Mouse (Mus musculus) gastrocnemius, adult 2 months (tissue): ENCODE results near the gene Hjurp. TPM values are rescaled to one million over a fixed set of nuclear protein-coding genes. Genes with fewer than 3 reads are reported as not detected.

Experiments used
- DNase-seq: peaks from one replicate; pipeline ENCODE4 v3.0.0; 2022
- H3K27ac ChIP-seq: fragments of 200-600 bp; 2 replicates; pipeline ENCODE4 v1.8.1; 2022; ENCODE audit warnings: mild to moderate bottlenecking
- H3K4me3 ChIP-seq: fragments of 200-600 bp; 2 replicates; pipeline ENCODE4 v1.8.1; 2022; ENCODE audit warnings: mild to moderate bottlenecking, moderate library complexity
- CTCF ChIP-seq: fragments of 200-600 bp; IDR thresholded peaks from 2 replicates; pipeline ENCODE4 v1.8.1; 2022; ENCODE audit warnings: antibody characterized with exemption, mild to moderate bottlenecking, moderate library complexity
- intact Hi-C: fragments of 180-260 bp; cut with DNase I; formaldehyde crosslinking; loops from one replicate; pipeline ENCODE4 v1.15.1; 2025
- long read RNA-seq, 2 experiments: library from polyadenylated mRNA; stranded (forward); transcript quantifications; one replicate each; pipeline ENCODE4 v2.0.0; 2021
- total RNA-seq, 2 experiments: library from RNA; stranded (reverse); gene quantifications; 2 replicates each; pipeline ENCODE4 v1.2.3; 2021

Hjurp gene
- total RNA-seq, result 1 to 10 TPM; 6.1 to 6.6 TPM
- long read RNA-seq, experiment 1, full-length matches to known transcripts, result 3 of 6 reads
- long read RNA-seq, experiment 1, partial matches to known transcripts, result 0 of 6 reads
- long read RNA-seq, experiment 1, other reads (novel, unspliced or antisense), result 3 of 6 reads
- long read RNA-seq, experiment 2, full-length matches to known transcripts, result 1 of 2 reads
- long read RNA-seq, experiment 2, partial matches to known transcripts, result 0 of 2 reads
- long read RNA-seq, experiment 2, other reads (novel, unspliced or antisense), result 1 of 2 reads

DNA sequence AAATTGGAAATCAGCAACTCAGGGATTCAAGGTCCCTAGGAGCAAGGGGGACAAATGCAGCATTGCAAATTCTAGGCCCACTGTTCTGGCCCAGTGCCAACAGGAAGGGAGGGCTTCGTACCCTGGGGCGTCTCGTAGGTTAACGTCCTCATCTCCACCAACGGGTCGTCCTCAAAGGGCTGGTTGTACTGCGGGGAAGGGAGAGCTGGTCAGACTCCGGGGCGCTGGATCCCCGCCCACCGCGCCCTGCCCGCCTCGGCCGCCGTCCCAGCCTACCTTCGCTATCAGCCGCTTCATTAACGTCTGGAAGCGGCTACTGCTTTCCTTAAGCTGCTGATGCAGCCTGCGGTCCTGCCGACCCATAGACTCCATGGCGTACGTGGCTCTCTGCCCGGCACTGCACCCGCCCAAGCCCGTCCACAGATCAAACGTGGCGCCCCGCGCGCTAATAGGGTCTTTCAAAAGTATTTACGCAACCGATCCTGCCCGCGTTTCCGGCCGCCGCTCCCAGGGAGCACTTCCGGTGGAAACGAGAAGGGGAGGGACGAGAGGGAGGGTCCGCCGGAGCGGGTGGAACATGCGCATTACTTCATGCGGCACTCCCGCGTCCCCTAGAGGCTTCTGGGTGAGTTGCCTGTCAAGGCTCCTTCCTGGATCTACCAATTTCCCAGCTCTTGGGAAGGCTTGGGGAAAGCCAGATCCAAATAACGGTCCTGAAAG lies at the start of gene Hjurp, which contains the start of gene Trpm8:
Gene Hjurp (minus strand): TSS at position 536 of the 720 bp plus-strand sequence.
Gene Trpm8 (plus strand): TSS at position 564 of the 720 bp plus-strand sequence.
- TF ChIP-seq CTCF, result no peak; the same call in 1 of the 2 replicates
- intact Hi-C loops, result no loop called here
- H3K27ac ChIP-seq, result peak within 1 kb of the TSS; percentile 77
- H3K4me3 ChIP-seq, result peak within 1 kb of the TSS; percentile 64
- DNase-seq, result peak; percentile 100

DNA sequence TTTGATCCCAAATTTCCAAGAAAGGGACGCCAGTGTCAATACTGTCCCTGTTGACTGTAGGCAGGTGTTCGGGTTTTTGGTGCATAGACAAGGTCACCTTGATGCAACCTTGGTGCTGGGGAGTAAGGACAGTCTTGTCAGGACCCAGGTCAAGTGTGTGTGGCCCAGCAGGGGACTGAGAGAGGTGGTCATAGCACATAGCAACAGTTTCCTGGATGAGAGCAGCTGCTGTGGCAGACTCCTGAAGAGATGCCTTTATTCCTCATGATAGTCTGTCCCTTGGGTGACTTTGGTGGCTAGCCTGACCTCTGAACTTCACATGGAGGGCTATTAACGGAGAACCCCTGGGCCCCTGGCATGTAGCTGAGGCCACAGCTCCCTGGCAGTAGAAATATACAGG lies 45.7 kb upstream of the Hjurp start:
- H3K4me3 ChIP-seq, result no peak overlapping the region
- TF ChIP-seq CTCF, result no peak
- intact Hi-C loops, result no loop called here
- no peak overlapping the region for H3K27ac ChIP-seq
- no peak for DNase-seq

DNA sequence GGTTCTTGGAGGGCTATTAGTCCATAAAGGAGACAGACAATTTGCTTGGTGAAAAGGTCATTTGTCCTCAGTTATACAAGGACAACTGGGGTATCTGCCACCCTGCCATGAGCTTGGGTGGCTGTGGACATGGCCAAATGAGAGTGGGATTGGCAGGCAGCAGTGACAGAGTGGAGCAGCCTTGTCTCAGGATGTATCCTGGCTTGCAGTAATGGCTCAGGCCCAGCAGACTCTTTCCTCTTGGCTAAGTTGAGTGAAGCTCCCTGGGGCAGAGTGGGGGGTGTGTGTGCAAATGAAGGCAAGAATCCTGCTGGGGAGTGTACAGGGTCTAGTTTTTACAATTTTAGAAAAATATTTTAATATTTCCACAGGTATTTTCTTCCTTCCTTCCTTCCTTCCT lies 44.7 kb upstream of the Hjurp start:
- no peak overlapping the region for H3K4me3 ChIP-seq
- intact Hi-C loops, result no loop called here
- no peak overlapping the region for H3K27ac ChIP-seq
- DNase-seq, result peak; percentile 38
- TF ChIP-seq CTCF, result no peak

DNA sequence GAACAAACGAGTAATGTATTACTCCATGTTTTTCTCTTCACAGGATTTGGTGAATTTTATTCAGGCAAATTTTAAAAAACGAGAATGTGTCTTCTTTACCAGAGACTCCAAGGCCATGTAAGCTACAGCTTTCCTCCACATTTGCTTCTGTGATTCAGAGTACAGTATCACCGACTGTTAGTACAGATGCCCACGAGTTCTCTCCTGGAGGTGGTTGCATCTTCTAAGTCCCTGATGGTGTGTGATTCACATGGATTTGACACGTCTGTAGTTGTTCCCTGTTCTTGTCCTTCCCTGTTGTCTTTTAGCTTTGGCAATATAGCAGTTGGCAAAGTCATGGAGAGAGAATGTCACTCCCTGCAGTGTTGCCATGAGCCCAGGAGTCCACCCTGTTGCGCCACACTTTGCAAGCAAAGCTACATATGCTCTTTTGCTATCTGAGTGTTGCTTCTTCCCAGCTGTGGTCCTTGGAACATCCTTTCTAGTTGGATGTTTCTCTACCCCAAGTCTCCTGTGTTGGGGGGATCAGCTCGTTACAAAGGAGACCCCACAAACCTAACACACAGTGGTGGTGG lies 43.5 kb upstream of the Hjurp start:
- TF ChIP-seq CTCF, result no peak
- Histone ChIP-seq H3K27ac (no peak overlapping the region), H3K4me3 (no peak overlapping the region)
- intact Hi-C loops, result no loop called here
- peak; percentile 40 for DNase-seq

DNA sequence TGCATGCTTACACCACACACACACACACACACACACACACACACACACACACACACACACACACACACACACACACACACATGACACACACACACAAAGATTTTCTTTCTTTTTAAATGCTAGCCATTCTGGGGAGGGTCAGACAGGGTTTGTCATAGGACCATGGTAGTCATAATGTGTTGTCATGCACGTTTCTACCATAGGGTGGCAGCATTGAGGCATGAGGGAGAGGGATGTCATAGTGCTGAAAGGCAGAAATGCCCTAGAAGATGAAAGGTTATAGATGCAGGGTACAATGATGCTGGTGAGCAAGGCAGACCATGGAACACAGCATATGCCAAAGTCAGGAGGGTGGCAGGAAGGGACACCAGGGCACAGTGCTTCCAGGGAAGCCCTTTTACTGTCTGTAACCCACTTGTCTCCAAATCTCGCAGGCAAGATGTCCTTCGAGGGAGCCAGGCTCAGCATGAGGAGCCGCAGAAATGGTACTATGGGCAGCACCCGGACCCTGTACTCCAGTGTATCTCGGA lies 41.2 kb upstream of the Hjurp start:
- intact Hi-C loops, result no loop called here
- no peak overlapping the region for H3K27ac ChIP-seq
- DNase-seq, result no peak
- no peak overlapping the region for H3K4me3 ChIP-seq
- peak; percentile 60 for TF ChIP-seq CTCF

DNA sequence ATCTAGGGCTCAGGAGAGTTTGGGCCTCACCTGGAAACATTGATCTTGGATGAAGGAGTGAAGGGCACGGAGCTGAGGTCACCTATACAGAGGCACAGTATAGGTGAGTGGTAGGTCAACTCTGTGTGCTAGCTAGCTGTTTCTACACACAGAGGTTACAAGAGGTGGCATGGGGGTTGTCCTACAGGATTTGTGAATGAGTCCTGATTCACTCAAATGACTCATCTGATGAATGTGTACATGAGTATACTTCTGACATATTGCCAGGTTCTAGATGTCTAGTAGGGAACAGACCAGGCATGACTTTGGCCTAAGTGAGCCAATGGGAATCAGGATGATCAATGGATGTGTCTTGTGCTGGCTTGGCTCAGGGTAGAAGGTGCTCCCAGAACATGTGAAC lies 39.8 kb upstream of the Hjurp start:
- no peak for TF ChIP-seq CTCF
- intact Hi-C loops, result no loop called here

DNA sequence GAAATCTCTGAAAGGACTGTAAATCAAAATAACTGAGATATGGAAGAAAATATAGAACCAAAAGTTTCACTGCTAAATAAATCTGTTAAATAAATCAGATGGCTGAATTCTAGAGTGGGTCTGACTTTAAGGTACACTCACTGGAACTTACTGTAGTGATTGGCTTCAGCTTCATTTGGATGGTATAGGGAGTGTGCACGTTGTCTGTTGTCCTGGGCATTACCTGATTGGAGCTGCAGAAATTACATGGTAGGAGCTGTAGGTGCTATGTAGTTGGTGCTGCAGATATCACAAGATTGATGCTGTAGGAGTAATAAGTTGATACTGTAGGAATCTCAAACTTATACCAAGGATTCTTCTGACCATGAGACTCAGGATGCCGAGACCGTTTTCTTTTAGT lies 32.9 kb upstream of the Hjurp start:
- intact Hi-C loops, result no loop called here
- no peak overlapping the region for H3K4me3 ChIP-seq
- no peak for TF ChIP-seq CTCF
- no peak overlapping the region for H3K27ac ChIP-seq
- no peak for DNase-seq

More for the DNA sequence above, 39.8 kb upstream of the Hjurp start:
- Histone ChIP-seq H3K27ac (no peak overlapping the region), H3K4me3 (no peak overlapping the region)
- DNase-seq, result no peak

DNA sequence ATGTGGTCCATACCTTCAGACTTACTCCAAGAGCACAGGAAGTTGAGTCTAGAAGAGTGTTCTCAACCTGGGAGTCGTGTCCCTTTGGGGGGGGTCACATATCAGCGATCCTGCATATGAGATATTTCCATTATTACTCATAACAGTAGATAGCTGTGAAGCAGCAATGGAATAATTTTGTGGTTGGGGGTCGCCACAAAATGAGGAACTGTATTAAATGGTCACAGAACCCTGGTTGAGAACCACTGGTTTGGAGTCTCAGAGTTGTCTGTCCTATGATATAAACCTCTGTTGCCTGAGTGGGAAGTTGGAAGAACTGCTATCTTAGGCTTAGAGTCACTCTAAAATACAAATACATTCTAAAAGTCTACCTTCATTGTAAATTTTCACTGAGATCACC lies 32.5 kb upstream of the Hjurp start:
- no peak overlapping the region for H3K4me3 ChIP-seq
- no peak overlapping the region for H3K27ac ChIP-seq
- no peak for DNase-seq
- TF ChIP-seq CTCF, result no peak
- intact Hi-C loops, result no loop called here

DNA sequence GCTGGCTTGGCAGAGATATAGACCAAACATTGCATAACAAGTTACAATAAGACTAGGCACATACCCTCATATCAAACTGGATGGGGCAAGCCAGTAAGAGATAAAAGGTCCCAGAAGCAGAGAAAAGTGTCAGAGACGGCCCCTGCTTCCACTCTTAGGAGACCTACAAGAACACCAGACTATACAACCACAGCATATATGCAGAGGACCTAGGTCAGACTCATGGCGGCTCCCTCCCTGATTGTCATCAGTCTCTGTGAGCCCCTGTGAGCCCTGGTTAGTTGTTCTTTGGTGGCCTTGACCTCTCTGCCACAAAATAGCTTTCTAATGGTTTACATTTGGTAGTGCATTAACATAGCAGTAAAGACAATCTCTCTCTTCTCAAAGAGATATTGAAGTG lies 31.6 kb upstream of the Hjurp start:
- no peak for DNase-seq
- no peak for TF ChIP-seq CTCF
- intact Hi-C loops, result no loop called here
- H3K4me3 ChIP-seq, result no peak overlapping the region
- H3K27ac ChIP-seq, result no peak overlapping the region

DNA sequence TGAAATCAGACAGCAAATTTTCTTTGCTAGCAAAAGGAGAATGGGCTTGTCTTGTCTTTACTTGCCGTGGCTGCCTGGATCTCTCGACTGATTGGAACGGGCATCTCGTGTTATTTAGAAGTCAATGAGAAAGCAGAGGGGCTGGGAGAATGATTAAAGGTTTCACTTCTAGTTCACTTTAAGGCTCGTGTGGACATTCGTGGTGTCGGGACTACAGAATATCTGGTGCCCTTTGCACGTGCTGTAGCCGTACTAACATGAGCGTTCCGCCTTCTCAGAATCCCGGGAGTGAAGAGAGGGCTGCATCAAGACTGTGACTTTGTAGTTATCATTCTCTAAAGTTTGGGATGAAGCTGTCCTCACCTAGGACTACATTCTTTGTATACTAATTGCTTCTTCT lies 29.7 kb upstream of the Hjurp start:
- Histone ChIP-seq H3K4me3 (no peak overlapping the region), H3K27ac (no peak overlapping the region)
- no peak for TF ChIP-seq CTCF
- intact Hi-C loops, result no loop called here
- DNase-seq, result no peak

DNA sequence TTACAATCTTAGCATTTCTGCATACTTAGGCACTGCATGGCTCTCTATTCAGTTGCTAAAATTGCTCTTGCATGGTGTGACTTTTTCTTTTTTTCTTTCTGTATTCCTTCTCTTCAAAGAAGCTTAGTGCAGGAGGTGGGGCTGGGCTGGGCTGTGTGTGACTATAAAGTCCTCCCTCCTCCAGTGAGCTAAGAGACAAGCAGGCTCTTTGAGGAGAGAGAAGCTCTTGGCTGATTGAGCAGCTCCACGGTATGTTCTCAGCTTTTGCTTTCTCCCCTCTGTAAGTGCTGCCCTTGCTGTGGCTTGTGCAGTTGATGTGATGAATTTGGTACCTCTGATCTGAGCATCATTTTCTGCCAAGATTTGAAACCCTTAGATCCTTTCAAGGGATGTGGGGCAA lies 29.1 kb upstream of the Hjurp start:
- no peak for TF ChIP-seq CTCF
- no peak overlapping the region for H3K4me3 ChIP-seq
- no peak for DNase-seq
- no peak overlapping the region for H3K27ac ChIP-seq
- intact Hi-C loops, result no loop called here

DNA sequence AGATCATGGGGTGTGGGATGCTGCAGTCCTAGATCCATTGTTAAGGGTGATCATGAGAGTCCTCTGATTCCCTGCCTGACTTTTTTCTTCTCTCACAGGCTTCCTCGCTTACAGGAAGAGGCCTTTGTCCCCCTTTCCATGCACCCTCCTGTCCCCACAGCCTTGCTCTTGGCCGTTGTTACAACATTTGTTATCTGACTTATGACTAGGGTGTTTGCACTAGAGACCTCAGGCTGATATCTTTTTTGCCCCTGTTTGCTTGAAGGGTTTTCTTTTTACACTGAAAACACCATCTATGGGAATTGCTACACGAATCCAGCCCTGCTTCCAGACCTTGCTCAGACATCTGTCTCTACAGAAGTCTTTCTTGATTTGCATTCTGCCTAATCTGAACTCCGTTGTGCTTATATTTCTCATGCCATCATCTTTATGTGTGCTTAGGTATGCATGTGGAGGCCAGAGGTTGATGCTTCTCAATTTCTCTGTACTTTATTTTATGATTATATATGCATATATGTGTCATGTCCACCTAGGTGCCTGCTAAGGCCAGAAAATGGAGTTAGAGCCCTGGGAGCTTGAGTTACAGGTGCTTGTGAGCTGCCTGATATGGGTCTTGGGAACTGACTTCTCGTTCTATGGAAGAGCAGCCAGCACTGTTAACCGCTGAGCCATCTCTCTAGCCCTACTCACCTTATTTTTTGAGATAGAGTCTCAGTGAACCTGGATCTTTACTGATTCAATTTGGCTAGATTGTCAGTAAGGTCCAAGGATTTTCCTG lies 27.8 kb upstream of the Hjurp start:
- Histone ChIP-seq H3K4me3 (no peak overlapping the region), H3K27ac (no peak overlapping the region)
- DNase-seq, result no peak
- no peak for TF ChIP-seq CTCF
- intact Hi-C loops, result no loop called here
